Mouse (Mus musculus) lung, embryonic 14.5 days (tissue): ENCODE measurements around the gene Tub. TPM values are rescaled to one million over a fixed set of nuclear protein-coding genes. Genes with fewer than 3 reads are reported as not detected.

ENCODE experiments used
- ATAC-seq: fragments of 200-750 bp; cut with Nextera tagmentation; 2 replicates; pipeline ENCODE4 v1.8.0; 2017; ENCODE audit warnings: mild to moderate bottlenecking, moderate TSS enrichment, moderate library complexity; ENCODE audit not compliant: insufficient read depth
- DNase-seq: peaks from one replicate; pipeline ENCODE4 v3.0.0-alpha.2; 2015
- H3K27ac ChIP-seq: fragments of 300-500 bp; sonication (generic); 2 replicates; pipeline ENCODE4 v1.5.1; 2014; ENCODE audit warnings: low read depth, mild to moderate bottlenecking, moderate library complexity
- H3K27me3 ChIP-seq: fragments of 300-500 bp; sonication (generic); 2 replicates; pipeline ENCODE4 v1.6.1; 2014; ENCODE audit warnings: low read length, control low read depth; ENCODE audit not compliant: insufficient read depth
- H3K36me3 ChIP-seq: fragments of 300-500 bp; sonication (generic); 2 replicates; pipeline ENCODE4 v1.6.1; 2014; ENCODE audit warnings: control low read depth; ENCODE audit not compliant: insufficient read depth
- H3K4me1 ChIP-seq: fragments of 300-500 bp; sonication (generic); 2 replicates; pipeline ENCODE4 v1.6.1; 2014; ENCODE audit warnings: antibody characterized with exemption, control low read depth; ENCODE audit not compliant: insufficient read depth
- H3K4me2 ChIP-seq: fragments of 300-500 bp; sonication (generic); 2 replicates; pipeline ENCODE4 v1.6.1; 2014; ENCODE audit warnings: mild to moderate bottlenecking
- H3K4me3 ChIP-seq: fragments of 300-500 bp; sonication (generic); 2 replicates; pipeline ENCODE4 v1.5.1; 2014; ENCODE audit warnings: low read depth, low read length
- H3K9ac ChIP-seq: fragments of 300-500 bp; sonication (generic); 2 replicates; pipeline ENCODE4 v1.6.1; 2014
- H3K9me3 ChIP-seq: fragments of 300-500 bp; sonication (generic); 2 replicates; pipeline ENCODE4 v1.6.1; 2016; ENCODE audit warnings: low read depth, low read length, control low read depth
- CTCF ChIP-seq: IDR thresholded peaks from 2 replicates; pipeline ENCODE4 v1.5.1; 2016; ENCODE audit warnings: antibody characterized with exemption, low read depth
- WGBS: fragments of 180-500 bp; shearing (Covaris S2); extraction: QIAGEN DNeasy Blood & Tissue Kit; methylation state at CpG from one replicate; pipeline ENCODE4 v1.1.7; 2014; 5-methylcytosine and 5-hydroxymethylcytosine counted together
- polyA plus RNA-seq: library from polyadenylated mRNA; unstranded; fragments of >200 nt; fragmentation: Nextera tagmentation; extraction: Ambion mirVana; gene quantifications from 2 replicates; pipeline ENCODE4 v1.2.1, GENCODE M21; 2014

Gene Tub
- polyA plus RNA-seq: 2.0 and 2.2 TPM in 2 replicates

- peak; percentile 67 for ATAC-seq
- peak within 1 kb of the TSS; percentile 82 for H3K4me2 ChIP-seq
- peaks cover 8% of the 10 kb centered on the region for H3K36me3 ChIP-seq
- TF ChIP-seq CTCF: no peak
- no peak within 1 kb of the TSS for H3K27ac ChIP-seq
- peak; percentile 79 for DNase-seq
- H3K4me1 ChIP-seq: no peaks in the 10 kb centered on the region
- 0 out of 2 replicates have a peak within 1 kb of the TSS, but pooled peaks have one; percentile 32 for H3K9ac ChIP-seq
- peak within 1 kb of the TSS; percentile 43 for H3K4me3 ChIP-seq
- H3K9me3 ChIP-seq: no peaks in the 10 kb centered on the region
- under 1% methylated on average over 40 of the region's 44 CpGs for WGBS
- H3K27me3 ChIP-seq: peaks cover 30% of the 10 kb centered on the region
Observed at GRCm38 (mm10) chr7:108950312-108950761, at the start of gene Tub. TSS of gene Tub (plus strand) at chr7:108950338.

GRCm38 (mm10) chr7:108903969-108904368 is 46.2 kb upstream of the Tub start:
- no peaks in the 10 kb centered on the region for H3K36me3 ChIP-seq
- no peaks in the 10 kb centered on the region for H3K9me3 ChIP-seq
- H3K27ac ChIP-seq: no peak overlapping the region
- ATAC-seq (no peak), DNase-seq (no peak)
- H3K4me2 ChIP-seq: no peak overlapping the region
- no peaks in the 10 kb centered on the region for H3K4me1 ChIP-seq
- H3K27me3 ChIP-seq: no peaks in the 10 kb centered on the region
- no peak for TF ChIP-seq CTCF
- H3K4me3 ChIP-seq: no peak overlapping the region
- H3K9ac ChIP-seq: no peak overlapping the region
- WGBS: 74% methylated on average over 2 of the region's 2 CpGs

DNA sequence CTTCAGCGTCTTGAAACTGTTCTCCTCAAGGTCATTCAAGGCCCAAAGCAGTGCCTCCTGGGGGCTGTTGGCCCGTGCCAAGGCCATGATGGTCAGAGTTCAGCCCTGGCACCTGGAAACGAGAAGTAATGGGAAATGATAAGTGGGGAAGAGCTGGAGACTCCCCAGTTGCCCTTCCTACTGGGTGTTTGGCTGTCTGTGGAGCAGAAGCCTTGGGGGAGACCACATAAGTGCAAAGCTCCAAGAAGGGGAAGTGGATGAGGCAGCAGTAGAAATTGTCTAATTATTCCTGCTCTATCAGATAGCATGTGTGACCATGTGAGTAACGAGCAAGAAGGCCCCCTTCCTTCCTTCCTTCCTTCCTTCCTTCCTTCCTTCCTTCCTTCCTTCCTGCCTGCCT is 23.1 kb upstream of the Tub start:
- H3K9ac ChIP-seq: no peak overlapping the region
- WGBS: 64% methylated on average over 4 of the region's 4 CpGs
- H3K4me1 ChIP-seq: no peaks in the 10 kb centered on the region
- ATAC-seq (no peak), DNase-seq (no peak)
- no peaks in the 10 kb centered on the region for H3K27me3 ChIP-seq
- no peak overlapping the region for H3K27ac ChIP-seq
- H3K4me2 ChIP-seq: no peak overlapping the region
- H3K36me3 ChIP-seq: no peaks in the 10 kb centered on the region
- no peak for TF ChIP-seq CTCF
- no peaks in the 10 kb centered on the region for H3K9me3 ChIP-seq
- no peak overlapping the region for H3K4me3 ChIP-seq

- no peak overlapping the region for H3K9ac ChIP-seq
- no peak overlapping the region for H3K4me3 ChIP-seq
- H3K36me3 ChIP-seq: no peaks in the 10 kb centered on the region
- ATAC-seq (no peak), DNase-seq (no peak)
- H3K27ac ChIP-seq: no peak overlapping the region
- TF ChIP-seq CTCF: no peak
- 75% methylated on average over 11 of the region's 11 CpGs for WGBS
- no peaks in the 10 kb centered on the region for H3K9me3 ChIP-seq
- H3K4me2 ChIP-seq: no peak overlapping the region
- H3K27me3 ChIP-seq: no peaks in the 10 kb centered on the region
- H3K4me1 ChIP-seq: no peaks in the 10 kb centered on the region
Observed at GRCm38 (mm10) chr7:108928280-108929188, 21.6 kb upstream of the Tub start.

- Histone ChIP-seq H3K4me2 (no peak within 1 kb of the TSS), H3K27me3 (no peaks in the 10 kb centered on the region), H3K27ac (no peak within 1 kb of the TSS), H3K4me3 (no peak within 1 kb of the TSS), H3K9ac (no peak within 1 kb of the TSS), H3K9me3 (no peaks in the 10 kb centered on the region), H3K4me1 (no peaks in the 10 kb centered on the region), H3K36me3 (no peaks in the 10 kb centered on the region)
- ATAC-seq: no peak
- no peak for DNase-seq
- TF ChIP-seq CTCF: no peak
- 51% methylated on average over 6 of the region's 6 CpGs for WGBS
Observed at GRCm38 (mm10) chr7:108929726-108930393, 20.3 kb upstream of the Tub start, which contains the start of gene Nlrp10. TSS of gene Nlrp10 (minus strand) at chr7:108930178.

DNA sequence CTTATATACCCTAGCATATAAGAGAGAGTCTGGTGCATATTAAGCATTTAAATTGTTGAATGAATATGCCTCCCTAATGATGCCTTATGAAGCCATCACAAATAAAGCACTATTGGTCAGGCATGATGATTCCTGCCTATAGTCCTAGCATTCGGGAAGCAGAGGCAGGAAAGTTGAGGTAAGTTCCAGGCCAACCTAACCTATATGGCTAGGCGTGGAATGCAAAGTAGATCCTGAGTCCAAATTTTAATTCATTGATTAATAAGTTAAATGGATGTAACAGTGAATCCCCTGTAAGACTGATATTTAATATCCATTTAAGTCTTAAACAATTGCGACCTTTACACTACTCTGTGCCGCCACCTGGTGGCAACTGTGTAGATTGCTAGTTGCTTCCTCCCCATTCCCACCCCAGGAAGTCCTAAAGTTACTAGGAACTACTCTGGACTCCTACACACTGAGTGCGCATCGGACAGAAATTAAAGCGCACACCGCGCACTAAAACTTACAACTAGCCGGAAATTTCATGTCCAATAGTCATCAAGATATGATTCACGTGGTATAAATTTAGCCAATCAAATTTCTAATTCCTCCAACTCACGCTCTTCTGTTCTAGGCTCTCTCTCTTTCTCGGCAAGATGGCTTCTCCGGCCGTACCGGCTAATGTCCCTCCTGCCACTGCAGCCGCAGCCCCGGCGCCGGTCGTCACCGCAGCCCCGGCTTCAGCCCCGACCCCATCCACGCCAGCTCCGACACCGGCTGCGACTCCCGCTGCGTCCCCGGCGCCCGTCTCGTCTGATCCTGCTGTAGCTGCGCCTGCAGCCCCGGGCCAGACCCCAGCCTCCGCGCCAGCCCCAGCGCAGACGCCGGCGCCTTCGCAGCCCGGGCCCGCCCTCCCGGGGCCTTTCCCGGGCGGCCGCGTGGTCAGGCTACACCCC is 16.1 kb upstream of the Tub start, which contains the start of gene Eif3f:
Eif3f (plus strand) TSS at position 624 of the 938 bp plus-strand sequence.
- WGBS: 2% methylated on average over 50 of the region's 50 CpGs
- DNase-seq: peak; percentile 99
- no peaks in the 10 kb centered on the region for H3K27me3 ChIP-seq
- peak within 1 kb of the TSS; percentile 97 for H3K4me3 ChIP-seq
- peak within 1 kb of the TSS; percentile 96 for H3K9ac ChIP-seq
- peak within 1 kb of the TSS; percentile 91 for H3K4me2 ChIP-seq
- H3K36me3 ChIP-seq: peaks cover 24% of the 10 kb centered on the region
- peak; percentile 98 for ATAC-seq
- peak within 1 kb of the TSS; percentile 69; the same call in 1 of the 2 replicates for H3K27ac ChIP-seq
- no peaks in the 10 kb centered on the region for H3K4me1 ChIP-seq
- peak; percentile 88 for TF ChIP-seq CTCF
- no peaks in the 10 kb centered on the region for H3K9me3 ChIP-seq
